Mouse (Mus musculus) testis, postnatal 14 days (tissue): ENCODE results near the gene Olfr1457.

Experiments
- DNase-seq: peaks from one replicate; pipeline ENCODE4 v3.0.0; 2021; ENCODE audit warnings: low spot score

The Olfr1457 gene

GRCm38 (mm10) chr19:13097791-13098190 lies at the start of gene Olfr1457:
Gene Olfr1457 (minus strand): TSS chr19:13097891.
- DNase-seq, result no peak

- no peak for DNase-seq
These were observed 9.0 kb upstream of the Olfr1457 start, which contains the start of gene Olfr1458 for GRCm38 (mm10) chr19:13106675-13107074. Gene Olfr1458 (minus strand): TSS chr19:13106775.

DNA sequence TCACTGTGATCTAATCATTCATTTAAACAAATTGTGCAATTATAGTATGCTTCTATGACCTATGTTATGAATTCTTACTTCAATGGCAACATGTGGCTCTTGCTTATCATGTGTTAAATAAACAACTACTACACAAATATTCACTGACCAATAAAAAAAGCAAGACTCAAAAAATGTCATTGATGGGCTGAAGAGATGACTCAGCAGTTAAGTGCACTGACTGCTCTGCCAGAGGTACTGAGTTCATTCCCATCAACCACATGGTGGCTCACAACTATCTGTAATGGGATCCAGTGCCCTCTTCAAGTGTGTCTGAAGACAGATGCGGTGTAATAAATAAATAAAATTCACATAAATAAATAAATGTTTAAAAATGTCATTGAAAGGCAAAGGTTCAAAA lies 3.8 kb downstream of the Olfr1457 start:
- DNase-seq, result no peak

GRCm38 (mm10) chr19:13060310-13060709 lies 37.4 kb downstream of the Olfr1457 start, which contains the start of gene Olfr1454:
Gene Olfr1454 (plus strand): TSS chr19:13060610.
- DNase-seq, result no peak
